Mouse (Mus musculus) retina, adult 2 months (tissue): ENCODE results near the gene 9030025P20Rik.
"Not testable (repeated sequence)": the region's sequence is repeated elsewhere in the genome, so short reads cannot be mapped to it uniquely, and the experiment has no call there.

Experiments
- DNase-seq: peaks from one replicate; pipeline ENCODE4 v3.0.0-alpha.2; 2012; ENCODE audit warnings: low read depth, low spot score

Gene 9030025P20Rik

DNA sequence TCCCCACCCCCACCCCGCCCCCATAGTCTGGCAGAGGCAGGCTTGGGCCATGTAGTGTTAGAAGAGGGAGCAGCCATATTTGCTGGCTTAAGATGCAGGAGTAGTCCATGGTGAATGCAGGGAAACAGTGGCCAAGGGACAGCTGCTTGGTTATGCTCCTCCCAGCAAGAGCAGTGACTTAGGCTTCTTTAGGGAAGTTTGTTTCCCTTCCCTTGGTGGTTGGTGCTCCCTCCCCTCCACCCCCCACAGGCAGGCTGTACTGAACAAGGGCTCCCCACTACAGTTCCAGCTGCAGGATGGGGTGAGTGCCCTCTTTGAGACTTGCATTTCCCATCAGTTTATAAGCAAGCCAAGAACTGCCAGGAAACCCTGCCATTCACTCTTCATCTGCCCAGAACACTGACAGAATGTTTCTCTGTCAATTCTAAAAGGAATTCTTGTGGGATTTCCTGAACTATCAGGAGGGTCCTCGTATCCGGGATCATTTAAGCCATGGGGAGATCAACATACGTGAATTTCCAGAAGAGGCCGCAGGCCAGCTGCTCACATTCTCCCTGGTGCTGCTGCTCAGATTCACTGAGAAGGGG, 11.9 kb downstream of the 9030025P20Rik start:
- not testable (repeated sequence) for DNase-seq

DNA sequence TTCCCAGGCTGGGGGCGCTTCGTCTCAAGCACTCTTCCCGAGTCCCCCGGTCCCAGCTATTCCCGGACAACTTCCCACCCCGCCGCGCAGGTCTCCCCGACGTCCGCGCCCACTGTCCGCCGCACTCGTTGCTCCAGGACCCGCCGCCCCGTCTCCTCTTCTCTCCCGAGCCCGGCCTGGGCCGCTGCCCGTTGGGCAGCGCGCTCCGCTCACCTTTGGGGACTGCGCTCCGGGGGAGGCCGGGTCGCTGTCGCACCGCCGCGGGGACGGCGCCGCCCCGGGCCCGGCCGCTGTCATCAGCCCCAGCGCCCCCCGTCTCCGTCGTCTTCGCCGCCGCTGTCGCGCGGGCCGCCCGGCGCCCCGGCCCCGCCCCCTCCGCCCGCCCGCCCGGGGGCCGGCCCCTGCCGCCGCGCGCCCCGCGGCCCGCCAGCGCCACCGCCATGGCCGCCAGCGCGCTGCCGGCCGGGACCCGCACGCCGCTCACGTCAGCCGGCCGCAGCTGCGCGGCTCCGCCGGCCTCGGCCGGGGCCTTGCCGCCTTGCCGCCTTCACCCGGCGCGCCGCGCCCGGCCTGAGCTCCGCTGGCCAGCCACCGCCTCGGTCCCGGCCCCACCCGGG, 14.4 kb downstream of the 9030025P20Rik start:
- DNase-seq, result not testable (repeated sequence)

DNA sequence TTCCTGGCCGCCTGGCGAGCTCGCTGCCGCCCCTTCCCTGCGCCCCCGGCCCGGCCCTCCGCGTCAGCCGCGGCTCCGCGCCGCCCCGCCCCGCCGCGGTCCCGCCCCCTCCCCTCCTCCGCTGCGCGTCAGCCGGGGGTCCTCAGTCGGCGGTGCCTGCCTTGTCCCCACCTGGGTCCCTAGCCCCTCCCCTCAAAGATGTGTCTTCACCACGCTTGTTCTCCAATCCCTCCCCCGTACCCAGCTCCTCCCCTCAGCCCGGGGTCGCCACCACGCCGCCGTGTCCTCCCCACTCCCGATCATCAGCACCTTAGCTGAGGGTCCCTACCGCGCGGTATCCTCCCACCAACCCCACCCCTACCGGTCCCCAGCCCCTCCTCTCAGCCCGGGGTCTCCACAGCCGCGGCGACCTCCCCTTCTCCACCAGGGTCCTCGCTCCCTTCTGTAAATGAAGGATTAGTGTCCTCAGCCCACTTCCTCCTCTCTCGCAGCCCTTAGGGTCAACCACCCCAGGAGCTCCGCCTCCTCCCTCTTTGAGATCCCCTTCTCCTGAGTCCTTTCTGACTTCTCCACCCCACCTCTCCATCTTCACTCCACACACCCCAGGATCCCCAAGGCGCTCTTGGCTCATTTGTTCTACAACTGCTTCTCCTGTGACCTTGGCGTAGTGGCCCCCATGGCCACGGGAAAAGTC, 15.0 kb downstream of the 9030025P20Rik start:
- DNase-seq, result not testable (repeated sequence)

DNA sequence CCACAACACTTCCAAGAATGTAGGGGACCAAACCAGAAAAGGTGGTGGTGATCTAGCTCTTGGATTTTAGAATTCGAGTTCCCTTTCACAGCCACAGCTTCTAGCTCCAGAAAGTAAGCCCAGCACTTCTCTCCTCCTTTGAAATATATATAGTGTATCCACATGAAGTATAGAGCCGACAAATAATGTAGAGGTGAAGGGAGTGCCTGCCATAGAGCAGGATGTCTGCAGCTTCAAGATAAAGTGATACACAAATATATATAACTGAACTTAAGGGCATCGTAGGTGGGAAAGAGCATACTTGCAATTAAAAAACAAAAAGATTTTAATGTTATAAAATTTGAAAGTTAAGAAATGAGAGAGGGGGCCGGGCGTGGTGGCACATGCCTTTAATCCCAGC, 15.9 kb downstream of the 9030025P20Rik start:
- DNase-seq, result not testable (repeated sequence)

DNA sequence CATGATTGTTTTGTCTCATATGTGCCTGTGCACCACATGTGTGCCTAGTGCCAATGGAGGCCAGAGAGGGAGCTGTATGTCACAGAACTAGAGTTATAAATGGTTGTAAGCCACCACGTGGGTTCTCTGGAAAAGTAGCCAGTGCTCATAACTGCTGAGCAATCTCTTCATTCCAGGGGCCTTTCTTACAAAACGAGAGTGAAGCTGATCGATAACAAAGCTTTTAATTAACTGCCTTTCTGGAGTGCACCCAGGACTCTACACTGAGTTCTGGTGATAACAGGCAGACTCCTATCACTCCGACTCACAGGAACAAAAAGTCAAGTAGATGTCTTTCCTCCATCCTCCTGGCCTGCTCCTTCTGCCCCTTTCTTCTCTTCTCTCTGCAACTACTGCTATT, 21.8 kb downstream of the 9030025P20Rik start:
- not testable (repeated sequence) for DNase-seq

DNA sequence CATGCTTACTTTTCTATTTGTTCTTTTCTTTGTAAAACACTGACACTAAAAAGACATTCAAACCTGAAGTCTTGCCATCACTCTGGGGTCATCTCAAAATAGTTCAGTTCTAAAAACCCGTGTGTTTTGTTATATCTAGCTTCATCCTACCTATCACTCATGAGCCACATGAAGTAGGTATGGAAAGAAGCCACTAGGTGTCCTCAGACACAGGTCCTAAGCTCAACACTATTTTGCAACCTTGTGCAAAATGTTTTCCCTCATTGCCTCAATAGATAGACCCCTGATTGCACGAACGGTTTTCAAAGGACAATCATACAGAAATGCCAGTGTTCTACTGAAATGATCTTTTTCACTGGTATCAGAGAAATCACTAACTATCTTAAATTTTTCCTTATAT, 30.8 kb downstream of the 9030025P20Rik start:
- not testable (repeated sequence) for DNase-seq

DNA sequence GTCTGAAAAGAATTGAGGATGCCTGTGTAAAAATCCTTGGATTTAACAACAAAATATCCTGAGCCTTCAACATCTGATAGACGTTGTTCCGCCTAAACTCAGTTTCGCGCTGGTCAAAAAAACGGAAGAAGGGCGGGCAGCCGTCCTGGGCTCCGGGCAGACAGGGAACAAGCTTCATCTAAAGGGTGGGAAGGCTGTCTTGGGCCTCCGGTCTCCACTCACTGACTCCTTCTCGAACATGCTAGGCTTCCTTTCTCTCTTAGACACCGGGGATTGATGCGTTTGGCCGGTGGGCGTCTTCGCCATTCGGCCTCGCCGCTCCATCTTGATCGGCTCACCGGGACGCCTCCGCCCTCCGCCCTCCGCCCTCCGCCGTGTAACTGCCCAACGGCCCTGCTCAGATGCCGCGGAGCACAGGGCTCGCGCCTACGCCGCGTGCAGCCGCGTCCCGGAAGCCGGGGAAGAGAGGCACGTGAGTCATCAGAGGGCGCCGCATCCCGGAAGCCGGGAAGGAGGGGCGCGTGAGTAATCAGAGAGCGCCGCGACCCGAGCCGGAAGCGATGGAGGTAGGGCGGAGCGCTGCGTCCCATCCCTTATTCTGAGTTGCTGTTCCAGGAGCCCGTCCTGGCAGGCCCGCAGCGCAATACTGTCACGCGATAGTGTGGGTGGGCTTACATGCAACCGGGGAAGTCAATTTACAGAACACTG, 31.6 kb downstream of the 9030025P20Rik start, which contains the start of gene Gm3435:
Gm3435 (plus strand) TSS at position 471 of the 708 bp plus-strand sequence.
- DNase-seq, result not testable (repeated sequence)

DNA sequence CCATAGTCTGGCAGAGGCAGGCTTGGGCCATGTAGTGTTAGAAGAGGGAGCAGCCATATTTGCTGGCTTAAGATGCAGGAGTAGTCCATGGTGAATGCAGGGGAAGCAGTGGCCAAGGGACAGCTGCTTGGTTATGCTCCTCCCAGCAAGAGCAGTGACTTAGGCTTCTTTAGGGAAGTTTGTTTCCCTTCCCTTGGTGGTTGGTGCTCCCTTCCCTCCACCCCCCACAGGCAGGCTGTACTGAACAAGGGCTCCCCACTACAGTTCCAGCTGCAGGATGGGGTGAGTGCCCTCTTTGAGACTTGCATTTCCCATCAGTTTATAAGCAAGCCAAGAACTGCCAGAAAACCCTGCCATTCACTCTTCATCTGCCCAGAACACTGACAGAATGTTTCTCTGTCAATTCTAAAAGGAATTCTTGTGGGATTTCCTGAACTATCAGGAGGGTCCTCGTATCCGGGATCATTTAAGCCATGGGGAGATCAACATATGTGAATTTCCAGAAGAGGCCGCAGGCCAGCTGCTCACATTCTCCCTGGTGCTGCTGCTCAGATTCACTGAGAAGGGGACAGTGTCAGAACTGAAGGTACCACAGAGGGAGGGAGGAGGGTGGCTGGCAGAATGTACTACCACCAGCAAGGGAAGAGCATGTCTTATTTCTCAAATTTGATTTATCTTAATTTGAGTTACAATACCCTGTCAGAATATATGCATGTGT, 43.4 kb downstream of the 9030025P20Rik start:
- not testable (repeated sequence) for DNase-seq

DNA sequence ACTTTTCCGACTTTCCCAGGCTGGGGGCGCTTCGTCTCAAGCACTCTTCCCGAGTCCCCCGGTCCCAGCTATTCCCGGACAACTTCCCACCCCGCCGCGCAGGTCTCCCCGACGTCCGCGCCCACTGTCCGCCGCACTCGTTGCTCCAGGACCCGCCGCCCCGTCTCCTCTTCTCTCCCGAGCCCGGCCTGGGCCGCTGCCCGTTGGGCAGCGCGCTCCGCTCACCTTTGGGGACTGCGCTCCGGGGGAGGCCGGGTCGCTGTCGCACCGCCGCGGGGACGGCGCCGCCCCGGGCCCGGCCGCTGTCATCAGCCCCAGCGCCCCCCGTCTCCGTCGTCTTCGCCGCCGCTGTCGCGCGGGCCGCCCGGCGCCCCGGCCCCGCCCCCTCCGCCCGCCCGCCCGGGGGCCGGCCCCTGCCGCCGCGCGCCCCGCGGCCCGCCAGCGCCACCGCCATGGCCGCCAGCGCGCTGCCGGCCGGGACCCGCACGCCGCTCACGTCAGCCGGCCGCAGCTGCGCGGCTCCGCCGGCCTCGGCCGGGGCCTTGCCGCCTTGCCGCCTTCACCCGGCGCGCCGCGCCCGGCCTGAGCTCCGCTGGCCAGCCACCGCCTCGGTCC, 45.7 kb downstream of the 9030025P20Rik start:
- not testable (repeated sequence) for DNase-seq

DNA sequence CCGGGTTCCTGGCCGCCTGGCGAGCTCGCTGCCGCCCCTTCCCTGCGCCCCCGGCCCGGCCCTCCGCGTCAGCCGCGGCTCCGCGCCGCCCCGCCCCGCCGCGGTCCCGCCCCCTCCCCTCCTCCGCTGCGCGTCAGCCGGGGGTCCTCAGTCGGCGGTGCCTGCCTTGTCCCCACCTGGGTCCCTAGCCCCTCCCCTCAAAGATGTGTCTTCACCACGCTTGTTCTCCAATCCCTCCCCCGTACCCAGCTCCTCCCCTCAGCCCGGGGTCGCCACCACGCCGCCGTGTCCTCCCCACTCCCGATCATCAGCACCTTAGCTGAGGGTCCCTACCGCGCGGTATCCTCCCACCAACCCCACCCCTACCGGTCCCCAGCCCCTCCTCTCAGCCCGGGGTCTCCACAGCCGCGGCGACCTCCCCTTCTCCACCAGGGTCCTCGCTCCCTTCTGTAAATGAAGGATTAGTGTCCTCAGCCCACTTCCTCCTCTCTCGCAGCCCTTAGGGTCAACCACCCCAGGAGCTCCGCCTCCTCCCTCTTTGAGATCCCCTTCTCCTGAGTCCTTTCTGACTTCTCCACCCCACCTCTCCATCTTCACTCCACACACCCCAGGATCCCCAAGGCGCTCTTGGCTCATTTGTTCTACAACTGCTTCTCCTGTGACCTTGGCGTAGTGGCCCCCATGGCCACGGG, 46.4 kb downstream of the 9030025P20Rik start:
- not testable (repeated sequence) for DNase-seq

DNA sequence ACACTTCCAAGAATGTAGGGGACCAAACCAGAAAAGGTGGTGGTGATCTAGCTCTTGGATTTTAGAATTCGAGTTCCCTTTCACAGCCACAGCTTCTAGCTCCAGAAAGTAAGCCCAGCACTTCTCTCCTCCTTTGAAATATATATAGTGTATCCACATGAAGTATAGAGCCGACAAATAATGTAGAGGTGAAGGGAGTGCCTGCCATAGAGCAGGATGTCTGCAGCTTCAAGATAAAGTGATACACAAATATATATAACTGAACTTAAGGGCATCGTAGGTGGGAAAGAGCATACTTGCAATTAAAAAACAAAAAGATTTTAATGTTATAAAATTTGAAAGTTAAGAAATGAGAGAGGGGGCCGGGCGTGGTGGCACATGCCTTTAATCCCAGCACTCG, 47.2 kb downstream of the 9030025P20Rik start:
- not testable (repeated sequence) for DNase-seq

DNA sequence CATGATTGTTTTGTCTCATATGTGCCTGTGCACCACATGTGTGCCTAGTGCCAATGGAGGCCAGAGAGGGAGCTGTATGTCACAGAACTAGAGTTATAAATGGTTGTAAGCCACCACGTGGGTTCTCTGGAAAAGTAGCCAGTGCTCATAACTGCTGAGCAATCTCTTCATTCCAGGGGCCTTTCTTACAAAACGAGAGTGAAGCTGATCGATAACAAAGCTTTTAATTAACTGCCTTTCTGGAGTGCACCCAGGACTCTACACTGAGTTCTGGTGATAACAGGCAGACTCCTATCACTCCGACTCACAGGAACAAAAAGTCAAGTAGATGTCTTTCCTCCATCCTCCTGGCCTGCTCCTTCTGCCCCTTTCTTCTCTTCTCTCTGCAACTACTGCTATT, 53.1 kb downstream of the 9030025P20Rik start:
- not testable (repeated sequence) for DNase-seq

DNA sequence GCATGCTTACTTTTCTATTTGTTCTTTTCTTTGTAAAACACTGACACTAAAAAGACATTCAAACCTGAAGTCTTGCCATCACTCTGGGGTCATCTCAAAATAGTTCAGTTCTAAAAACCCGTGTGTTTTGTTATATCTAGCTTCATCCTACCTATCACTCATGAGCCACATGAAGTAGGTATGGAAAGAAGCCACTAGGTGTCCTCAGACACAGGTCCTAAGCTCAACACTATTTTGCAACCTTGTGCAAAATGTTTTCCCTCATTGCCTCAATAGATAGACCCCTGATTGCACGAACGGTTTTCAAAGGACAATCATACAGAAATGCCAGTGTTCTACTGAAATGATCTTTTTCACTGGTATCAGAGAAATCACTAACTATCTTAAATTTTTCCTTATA, 62.2 kb downstream of the 9030025P20Rik start:
- DNase-seq, result not testable (repeated sequence)
